Mouse (Mus musculus): ENCODE results near the gene Alg12.

- no peak for TF ChIP-seq CTCF (IDR thresholded peaks at IDR 0.05; ENCODE audit: extremely low read depth, insufficient read depth, insufficient read length, insufficient replicate concordance)
- TF ChIP-seq POLR2A (IDR thresholded peaks at IDR 0.05; ENCODE audit: low read depth, low read length) = no peak
These were observed 41.7 kb upstream of the Alg12 start for GRCm38 (mm10) chr15:88860781-88861180.

All from spleen, adult 2 months (tissue).